Mouse (Mus musculus): ENCODE results near the gene Ttyh2.
A peak's percentile ranks its signal among the peaks of the same experiment; 100 is the strongest.

GRCm38 (mm10) chr11:114675341-114675825 is at the start of gene Ttyh2:
- TF ChIP-seq CTCF (IDR thresholded peaks at IDR 0.05; ENCODE audit: borderline replicate concordance, insufficient read depth, low read depth, low read length): no peak
- TF ChIP-seq POLR2A (IDR thresholded peaks at IDR 0.05; ENCODE audit: borderline replicate concordance, insufficient read depth, low read length): peak; percentile 78

All from cerebellum, adult 2 months (tissue).